Mouse (Mus musculus) limb, embryonic 12.5 days (tissue): ENCODE measurements around the gene Lmbrd2. TPM values are rescaled to one million over a fixed set of nuclear protein-coding genes. Genes with fewer than 3 reads are reported as not detected.
"Not testable (repeated sequence)": the region's sequence is repeated elsewhere in the genome, so short reads cannot be mapped to it uniquely, and the experiment has no call there.

Source experiments
- ATAC-seq: fragments of 200-750 bp; cut with Nextera tagmentation; 2 replicates; pipeline ENCODE4 v1.8.0; 2017; ENCODE audit warnings: low read depth, moderate TSS enrichment; ENCODE audit not compliant: insufficient number of reproducible peaks, insufficient read depth, low FRiP score, low TSS enrichment
- H3K27ac ChIP-seq: fragments of 300-500 bp; sonication (generic); 2 replicates; pipeline ENCODE4 v1.5.1; 2016; ENCODE audit warnings: mild to moderate bottlenecking, moderate library complexity
- H3K27me3 ChIP-seq: fragments of 300-500 bp; sonication (generic); 2 replicates; pipeline ENCODE4 v1.6.1; 2016; ENCODE audit warnings: mild to moderate bottlenecking, moderate library complexity
- H3K36me3 ChIP-seq: fragments of 300-500 bp; sonication (generic); 2 replicates; pipeline ENCODE4 v1.6.1; 2016; ENCODE audit warnings: mild to moderate bottlenecking, moderate library complexity
- H3K4me1 ChIP-seq: fragments of 300-500 bp; sonication (generic); replicated peaks from 2 replicates; pipeline ENCODE4 v1.6.1; 2016
- H3K4me2 ChIP-seq: fragments of 300-500 bp; sonication (generic); 2 replicates; pipeline ENCODE4 v1.6.1; 2016; ENCODE audit warnings: mild to moderate bottlenecking, moderate library complexity
- H3K4me3 ChIP-seq: fragments of 300-500 bp; sonication (generic); replicated peaks from 2 replicates; pipeline ENCODE4 v1.5.1; 2016; ENCODE audit warnings: mild to moderate bottlenecking
- H3K9ac ChIP-seq: fragments of 300-500 bp; sonication (generic); replicated peaks from 2 replicates; pipeline ENCODE4 v1.6.1; 2016; ENCODE audit warnings: mild to moderate bottlenecking, moderate library complexity
- H3K9me3 ChIP-seq: fragments of 300-500 bp; sonication (generic); 2 replicates; pipeline ENCODE4 v1.6.1; 2016; ENCODE audit warnings: mild to moderate bottlenecking, moderate library complexity
- WGBS: fragments of 180-500 bp; shearing (Covaris S2); methylation state at CpG from one replicate; pipeline ENCODE4 v1.1.7; 2016; 5-methylcytosine and 5-hydroxymethylcytosine counted together
- polyA plus RNA-seq: library from polyadenylated mRNA; unstranded; fragments of >200 nt; fragmentation: Nextera tagmentation; extraction: Ambion mirVana; gene quantifications from 2 replicates; pipeline ENCODE4 v1.2.1, GENCODE M21; 2016

Gene Lmbrd2
- polyA plus RNA-seq, 1 experiment from 2014 or later: 3.5 TPM

GRCm38 (mm10) chr15:9213431-9213830 lies 73.1 kb downstream of the Lmbrd2 start:
- H3K27ac ChIP-seq, H3K36me3 ChIP-seq, H3K9me3 ChIP-seq, H3K4me3 ChIP-seq, ATAC-seq, H3K4me2 ChIP-seq, H3K27me3 ChIP-seq, H3K4me1 ChIP-seq, H3K9ac ChIP-seq: not testable (repeated sequence)
- 89% methylated on average over 7 of the region's 7 CpGs for WGBS

DNA sequence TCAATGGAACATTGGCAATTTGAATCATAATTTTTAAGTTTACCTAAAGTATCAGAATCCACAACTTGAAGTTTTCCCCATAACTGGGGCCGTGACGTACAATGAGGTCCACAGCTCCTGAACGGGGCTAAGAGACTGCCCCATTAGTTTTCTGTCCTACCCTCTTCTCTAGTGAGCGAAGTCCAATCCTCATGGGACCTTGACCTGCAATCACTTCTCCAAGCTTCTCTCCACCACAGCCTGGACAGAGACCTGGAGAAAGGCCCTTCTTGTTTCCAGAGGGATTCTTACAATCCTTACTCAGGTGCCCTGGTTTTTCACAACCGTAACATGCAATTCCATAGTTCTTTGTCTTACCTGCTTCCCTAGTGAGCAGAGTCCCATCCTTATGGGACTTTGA lies 76.1 kb downstream of the Lmbrd2 start:
- H3K4me3 ChIP-seq: no peak overlapping the region
- H3K27me3 ChIP-seq: no peaks in the 10 kb centered on the region
- no peak overlapping the region for H3K4me2 ChIP-seq
- no peak overlapping the region for H3K9ac ChIP-seq
- H3K4me1 ChIP-seq: no peaks in the 10 kb centered on the region
- no peaks in the 10 kb centered on the region for H3K9me3 ChIP-seq
- 93% methylated on average over 5 of the region's 5 CpGs for WGBS
- no peaks in the 10 kb centered on the region for H3K36me3 ChIP-seq
- H3K27ac ChIP-seq: no peak overlapping the region
- ATAC-seq: no peak

DNA sequence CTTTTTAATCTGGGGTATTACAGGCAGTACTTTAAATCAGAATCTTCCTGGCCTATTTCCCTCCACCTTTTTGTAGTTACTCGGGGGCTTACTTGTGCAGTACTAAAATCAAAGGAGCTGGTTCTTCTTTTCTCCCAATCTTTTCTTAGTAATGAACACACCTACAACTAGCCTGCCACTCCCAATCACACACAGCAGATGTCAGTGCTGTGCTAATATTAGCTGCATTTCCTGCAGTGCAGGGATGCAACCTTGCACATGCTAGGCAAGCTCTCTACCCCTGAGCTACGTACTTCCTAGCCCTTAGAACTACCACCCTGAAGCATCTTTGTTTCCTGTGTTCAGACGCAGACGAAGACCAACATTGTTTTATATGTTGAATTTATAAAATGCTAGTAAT lies 90.6 kb downstream of the Lmbrd2 start:
- H3K9me3 ChIP-seq, H3K27ac ChIP-seq, H3K4me3 ChIP-seq, H3K4me1 ChIP-seq, H3K27me3 ChIP-seq, H3K36me3 ChIP-seq, H3K9ac ChIP-seq, ATAC-seq, H3K4me2 ChIP-seq: not testable (repeated sequence)
- WGBS: 84% methylated on average over 4 of the region's 4 CpGs

DNA sequence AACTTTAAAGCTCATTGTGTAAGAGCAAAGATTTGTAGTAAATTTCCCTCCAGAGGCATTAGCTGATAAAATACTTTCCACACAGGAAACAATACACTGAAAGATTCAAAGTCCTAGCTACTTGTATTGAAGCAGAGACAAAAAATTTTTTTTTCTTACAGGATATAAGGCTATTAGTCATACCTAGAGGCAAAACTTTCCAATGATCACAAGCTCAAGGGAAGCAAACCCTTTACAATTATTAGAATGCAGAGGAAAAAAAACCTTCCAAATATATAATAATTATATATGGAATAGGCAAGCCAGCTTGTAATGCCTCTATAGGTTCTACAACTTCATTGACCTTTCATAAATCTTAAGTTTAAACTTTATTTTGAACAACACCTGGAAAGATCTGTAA lies 106.0 kb downstream of the Lmbrd2 start:
- Histone ChIP-seq H3K27me3 (no peaks in the 10 kb centered on the region), H3K4me2 (no peak overlapping the region), H3K4me3 (no peak overlapping the region), H3K4me1 (no peaks in the 10 kb centered on the region), H3K27ac (no peak overlapping the region), H3K9me3 (peaks cover 2% of the 10 kb centered on the region; the same call in 1 of the 2 replicates), H3K36me3 (no peaks in the 10 kb centered on the region), H3K9ac (no peak overlapping the region)
- ATAC-seq: no peak

Other genes with a start within 250 kb of the Lmbrd2 start
- gene Ranbp3l, start 172.6 kb upstream of the Lmbrd2 start, polyA plus RNA-seq: not detected in 2 replicates
- 33.8 and 34.7 TPM in 2 replicates for gene Nadk2, start 69.3 kb upstream of the Lmbrd2 start, polyA plus RNA-seq
- 139 and 140 TPM in 2 replicates for gene Skp2, start 14.9 kb downstream of the Lmbrd2 start, polyA plus RNA-seq
- not detected in 2 replicates for gene Ugt3a1, start 136.3 kb downstream of the Lmbrd2 start, polyA plus RNA-seq
- not detected in 2 replicates for gene Ugt3a2, start 195.0 kb downstream of the Lmbrd2 start, polyA plus RNA-seq